Mouse (Mus musculus) T-cell, adult 2 months (primary cell): ENCODE results near the gene Snip1.

Experiments used
- DNase-seq: peaks from one replicate; pipeline ENCODE4 v3.0.0; 2022; ENCODE audit warnings: low spot score

Snip1 gene

GRCm38 (mm10) chr4:125066490-125067370, at the start of gene Snip1:
Gene Snip1, plus strand, starts transcription at chr4:125066672.
- DNase-seq = peak; percentile 89

GRCm38 (mm10) chr4:125017431-125017830, 49.0 kb upstream of the Snip1 start:
- no peak for DNase-seq

GRCm38 (mm10) chr4:125020780-125021538, 45.5 kb upstream of the Snip1 start:
- no peak for DNase-seq

- DNase-seq = peak; percentile 93
These were observed 36.4 kb upstream of the Snip1 start for GRCm38 (mm10) chr4:125029891-125030614.

- no peak for DNase-seq
These were observed 32.1 kb upstream of the Snip1 start for GRCm38 (mm10) chr4:125034341-125034740.

- DNase-seq = no peak
These were observed 22.0 kb upstream of the Snip1 start for GRCm38 (mm10) chr4:125044454-125044853.

GRCm38 (mm10) chr4:125055385-125055784, 11.1 kb upstream of the Snip1 start:
- no peak for DNase-seq

- DNase-seq = no peak
These were observed 10.0 kb upstream of the Snip1 start for GRCm38 (mm10) chr4:125056476-125056875.

GRCm38 (mm10) chr4:125057273-125057672, 9.2 kb upstream of the Snip1 start:
- no peak for DNase-seq

- DNase-seq = no peak
These were observed 8.4 kb upstream of the Snip1 start for GRCm38 (mm10) chr4:125058033-125058432.

- no peak for DNase-seq
These were observed 7.4 kb upstream of the Snip1 start for GRCm38 (mm10) chr4:125059025-125059424.

GRCm38 (mm10) chr4:125063829-125064228, 2.6 kb upstream of the Snip1 start:
- no peak for DNase-seq

GRCm38 (mm10) chr4:125065517-125066307, 760 bp upstream of the Snip1 start, which contains the start of gene Dnali1:
Gene Dnali1, minus strand, starts transcription at chr4:125065703.
- DNase-seq = peak; percentile 67

GRCm38 (mm10) chr4:125077700-125078099, 11.2 kb downstream of the Snip1 start:
- DNase-seq = no peak

- no peak for DNase-seq
These were observed 12.2 kb downstream of the Snip1 start for GRCm38 (mm10) chr4:125078698-125079097.

GRCm38 (mm10) chr4:125084403-125085345, 18.2 kb downstream of the Snip1 start, which contains the start of gene Meaf6:
Gene Meaf6, plus strand, starts transcription at chr4:125085134.
- peak; percentile 93 for DNase-seq

- DNase-seq = peak; percentile 66
These were observed 18.9 kb downstream of the Snip1 start for GRCm38 (mm10) chr4:125085346-125085841.

- no peak for DNase-seq
These were observed 26.6 kb downstream of the Snip1 start for GRCm38 (mm10) chr4:125093031-125093430.

GRCm38 (mm10) chr4:125096066-125096465, 29.6 kb downstream of the Snip1 start:
- no peak for DNase-seq

- no peak for DNase-seq
These were observed 30.9 kb downstream of the Snip1 start for GRCm38 (mm10) chr4:125097412-125097811.
